ENCODE assay signal across 8 mouse cellular contexts in the genomic region with DNA sequence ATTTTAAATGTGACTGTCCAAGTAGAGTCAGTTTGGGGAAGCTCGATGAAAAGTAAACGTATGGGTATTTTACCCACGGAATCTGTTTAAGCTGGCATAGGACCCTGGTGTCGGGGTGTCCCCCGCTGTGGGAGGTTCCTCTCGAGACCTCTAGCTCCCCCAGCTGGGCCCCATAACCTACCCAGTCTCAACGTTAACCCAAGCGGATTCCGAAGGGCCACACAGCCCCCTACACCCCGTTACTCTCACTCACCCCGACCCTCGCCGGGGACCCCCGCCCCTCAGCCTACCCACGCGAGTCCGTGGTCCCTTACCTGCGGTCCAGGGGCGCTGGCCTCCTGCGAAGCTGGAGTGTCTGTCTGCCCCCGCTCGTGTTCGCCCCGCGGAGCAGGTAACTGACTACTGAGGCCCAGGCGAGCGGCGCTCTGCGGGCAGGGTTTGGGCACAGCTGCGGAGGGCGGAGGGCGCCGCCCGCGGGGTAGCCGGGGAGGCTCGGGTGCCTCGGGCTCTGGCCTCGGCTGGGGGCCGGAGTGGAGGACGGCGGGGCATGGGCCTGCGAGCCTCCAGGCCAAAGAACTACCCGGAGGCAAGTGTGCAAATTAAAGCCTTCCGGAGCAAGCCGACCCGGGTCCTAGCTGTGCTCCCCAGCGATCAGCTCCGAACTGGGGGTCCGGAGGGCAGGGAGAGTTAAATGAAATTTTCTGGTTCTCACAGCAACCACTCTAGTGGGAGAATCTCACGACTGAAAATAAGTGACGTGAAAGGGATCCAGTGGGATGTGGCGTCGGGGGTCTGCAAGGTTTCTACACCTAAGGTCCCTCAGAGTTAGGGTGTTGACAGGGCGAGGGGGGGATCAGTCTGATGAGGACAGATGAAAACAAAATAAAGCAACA.
DNase-seq lines count a peak whose midpoint lies in the region; ATAC-seq lines count a peak whose summit lies in the region.

No protein-coding gene starts in this region.

- no peaks in the 10 kb centered on the region for H3K36me3 ChIP-seq in liver, embryonic 16.5 days (ENCODE audit: control insufficient read depth, insufficient read depth)

- peak overlapping the region; percentile 24; the same call in 1 of the 2 replicates for H3K4me2 ChIP-seq in liver, embryonic 16.5 days (ENCODE audit: low read depth, low read length)

- H3K4me1 ChIP-seq in liver, embryonic 16.5 days (ENCODE audit: control insufficient read depth, low read depth, low read length): no peaks in the 10 kb centered on the region

- DNase-seq in CD4-positive, CD25-positive, alpha-beta regulatory T cell, adult 2 months (ENCODE audit: low read depth, low spot score): peak; percentile 2
- DNase-seq in thymus, postnatal 10 days (ENCODE audit: low spot score in 2 of 2): peak; percentile 8 to 17
- no peak for DNase-seq in thymus, adult 18-20 months
- peak; percentile 46 for DNase-seq in thymus, postnatal 4 days
- DNase-seq in left cerebral cortex, postnatal 25 days (ENCODE audit: low spot score in 2 of 2): no peak

- no peak overlapping the region for H3K9ac ChIP-seq in liver, embryonic 16.5 days (ENCODE audit: low read depth, low read length)

- no peaks in the 10 kb centered on the region for H3K9me3 ChIP-seq in liver, embryonic 16.5 days (replicated peaks; ENCODE audit: control insufficient read depth, low read length)

- no peak for ATAC-seq in CD4-positive, CD25-positive, alpha-beta regulatory T cell, adult 4 months
- no peak for ATAC-seq in liver, embryonic 16.5 days (ENCODE audit: low read depth)
- no peak for ATAC-seq in erythroblast, adult 5-6 weeks (replicated peaks; ENCODE audit: low FRiP score, poor library complexity, severe bottlenecking)

- H3K4me3 ChIP-seq in liver, embryonic 16.5 days (ENCODE audit: low read depth, low read length): peak overlapping the region; percentile 15; the same call in 1 of the 2 replicates

- H3K27ac ChIP-seq in liver, embryonic 16.5 days (ENCODE audit: low read length): no peak overlapping the region

- WGBS in liver, embryonic 16.5 days (ENCODE audit: insufficient replicate concordance): 8% methylated on average over 55 of the region's 55 CpGs

- intact Hi-C loops in left cerebral cortex, postnatal 25 days (cut with DNase I): no loop called here

- H3K27me3 ChIP-seq in liver, embryonic 16.5 days (ENCODE audit: control insufficient read depth, insufficient read depth, low read depth, low read length): peaks cover 39% of the 10 kb centered on the region

Comparison
In these comparisons a context has a peak if more than half of its experiments do, and no peak if none do; other contexts are left out.
1. DNase-seq: peak in CD4-positive, CD25-positive, alpha-beta regulatory T cell, adult 2 months (single experiment), thymus, postnatal 10 days (2 of 2) and thymus, postnatal 4 days (single experiment); none in thymus, adult 18-20 months (0 of 2) and left cerebral cortex, postnatal 25 days (0 of 2).